Mouse (Mus musculus): ENCODE results near the gene Camk1d.

GRCm38 (mm10) chr2:5478256-5478655 is 236.1 kb downstream of the Camk1d start:
- TF ChIP-seq CTCF (IDR thresholded peaks at IDR 0.05; ENCODE audit: control insufficient read depth, insufficient read depth, insufficient replicate concordance, low read depth, low read length), result peak; percentile 4; the same call in 1 of the 2 replicates
- TF ChIP-seq POLR2A (IDR thresholded peaks at IDR 0.05; ENCODE audit: control insufficient read depth, low read depth, low read length), result no peak

Measured in testis, adult 2 months (tissue).